Mouse (Mus musculus) kidney, adult 9 months (tissue): ENCODE data around the gene Krtap19-2.

Source experiments
- DNase-seq: peaks from one replicate; pipeline ENCODE4 v3.0.0; 2022

Gene Krtap19-2

DNA sequence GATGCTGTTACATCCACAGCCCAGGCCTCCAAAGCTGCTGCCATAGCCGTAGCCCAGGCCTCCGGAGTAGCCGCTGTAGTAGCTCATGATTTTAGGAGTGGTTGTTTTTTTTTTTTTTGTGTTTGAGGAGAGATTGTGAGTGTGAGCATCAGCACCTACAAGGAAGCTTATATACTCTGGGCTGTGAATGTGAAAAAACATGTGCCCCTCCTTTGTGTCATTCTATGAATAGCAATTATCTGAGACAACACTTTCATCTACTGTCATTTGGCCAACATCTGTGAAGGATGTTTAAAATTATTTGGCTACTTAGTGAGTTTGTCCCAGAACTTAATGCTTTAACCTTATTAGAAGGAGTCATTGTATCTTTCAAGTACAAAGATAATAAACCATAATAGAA is at the start of gene Krtap19-2:
Krtap19-2 (minus strand) TSS at position 101 of the 400 bp plus-strand sequence.
- no peak for DNase-seq

DNA sequence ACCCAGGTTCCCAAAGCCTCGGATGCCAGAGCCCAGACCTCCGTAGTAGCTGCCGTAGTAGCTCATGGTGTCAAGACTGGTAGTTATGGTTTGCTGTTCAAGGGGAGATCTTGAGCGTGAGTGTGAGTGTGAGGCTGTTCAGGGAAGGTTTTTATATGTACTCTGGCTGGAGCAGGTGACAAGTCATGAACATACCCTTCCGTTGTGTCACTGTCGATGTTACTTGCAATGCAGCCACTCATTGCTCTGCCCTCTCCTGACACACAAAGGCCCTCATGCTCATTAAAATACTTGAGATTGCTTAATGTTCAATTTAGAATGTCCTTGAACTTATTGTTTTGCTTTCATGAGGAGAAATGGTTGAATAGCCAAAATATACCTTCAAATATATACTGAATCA is 22.3 kb upstream of the Krtap19-2 start, which contains the start of gene Krtap19-5:
Krtap19-5 (minus strand) TSS at position 101 of the 400 bp plus-strand sequence.
- no peak for DNase-seq

DNA sequence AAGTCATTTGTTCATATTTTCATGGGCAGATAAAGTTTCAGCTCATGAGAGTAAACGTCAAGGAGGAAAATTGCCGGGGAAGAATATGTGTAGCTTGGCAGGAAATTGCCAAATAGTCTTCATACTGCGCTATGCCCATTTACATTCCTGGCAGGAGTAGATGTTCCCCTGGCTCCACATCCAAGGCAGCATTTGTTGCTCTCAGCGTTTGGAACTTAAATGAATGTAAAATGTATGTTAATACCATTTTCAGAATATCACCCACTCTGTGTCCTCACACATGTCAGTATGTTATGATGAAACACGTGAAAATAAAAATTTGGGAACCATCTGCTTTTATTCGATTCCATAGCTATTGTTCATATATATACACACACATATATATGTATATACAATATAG is 12.8 kb upstream of the Krtap19-2 start:
- DNase-seq: no peak

DNA sequence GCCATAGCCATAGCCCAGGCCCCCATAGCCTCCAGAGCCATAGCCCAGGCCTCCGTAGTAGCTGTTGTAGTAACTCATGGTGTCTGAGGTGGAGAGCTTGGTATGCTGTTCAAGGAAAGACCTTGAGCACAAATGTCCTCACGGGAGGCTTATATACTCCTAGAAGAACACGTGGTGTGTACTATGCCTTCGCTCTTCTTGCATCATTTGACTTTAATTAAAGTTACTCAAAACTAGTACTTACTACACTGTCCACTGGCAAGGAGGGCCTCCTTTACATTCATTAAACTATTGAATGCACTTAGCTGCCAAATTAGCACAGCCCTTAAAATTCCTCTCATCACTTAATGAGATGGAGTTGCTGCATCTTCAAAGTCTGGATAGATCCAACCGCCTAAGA is 10.9 kb upstream of the Krtap19-2 start, which contains the start of gene Krtap19-4:
Krtap19-4 (minus strand) TSS at position 101 of the 400 bp plus-strand sequence.
- DNase-seq: no peak

DNA sequence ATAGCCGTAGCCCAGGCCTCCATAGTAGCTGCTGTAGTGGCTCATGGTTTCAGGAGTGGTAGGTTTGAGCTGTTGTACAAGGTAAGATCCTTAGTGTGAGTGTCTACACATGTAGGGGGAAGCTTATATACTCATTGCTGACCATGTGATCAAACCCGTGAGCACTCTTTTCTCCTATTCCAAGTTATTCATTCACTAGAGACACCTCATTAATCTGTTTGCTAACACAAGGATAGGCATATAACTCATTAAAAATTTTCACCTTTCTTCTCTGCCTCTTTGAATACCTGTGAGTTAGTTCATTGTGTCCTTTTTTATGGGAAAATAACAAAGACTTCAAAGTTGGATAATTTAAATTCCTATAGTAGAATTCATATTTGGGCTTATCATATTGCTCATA is 3.9 kb upstream of the Krtap19-2 start, which contains the start of gene Krtap19-3:
Krtap19-3 (minus strand) TSS at position 101 of the 400 bp plus-strand sequence.
- DNase-seq: no peak

DNA sequence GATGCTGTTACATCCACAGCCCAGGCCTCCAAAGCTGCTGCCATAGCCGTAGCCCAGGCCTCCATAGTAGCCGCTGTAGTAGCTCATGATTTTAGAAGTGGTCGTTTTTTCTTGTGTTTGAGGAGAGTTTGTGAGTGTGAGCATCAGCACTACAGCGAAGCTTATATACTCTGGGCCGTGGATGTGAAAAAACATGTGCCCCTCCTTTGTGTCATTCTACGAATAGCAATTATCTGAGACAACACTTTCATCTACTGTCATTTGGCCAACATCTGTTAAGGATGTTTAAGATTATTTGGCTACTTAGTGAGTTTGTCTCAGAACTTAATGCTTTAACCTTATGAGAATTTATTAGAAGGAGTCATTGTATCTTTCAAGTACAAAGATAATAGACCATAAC is 4.8 kb downstream of the Krtap19-2 start, which contains the start of gene Krtap19-1:
Krtap19-1 (minus strand) TSS at position 101 of the 400 bp plus-strand sequence.
- no peak for DNase-seq

DNA sequence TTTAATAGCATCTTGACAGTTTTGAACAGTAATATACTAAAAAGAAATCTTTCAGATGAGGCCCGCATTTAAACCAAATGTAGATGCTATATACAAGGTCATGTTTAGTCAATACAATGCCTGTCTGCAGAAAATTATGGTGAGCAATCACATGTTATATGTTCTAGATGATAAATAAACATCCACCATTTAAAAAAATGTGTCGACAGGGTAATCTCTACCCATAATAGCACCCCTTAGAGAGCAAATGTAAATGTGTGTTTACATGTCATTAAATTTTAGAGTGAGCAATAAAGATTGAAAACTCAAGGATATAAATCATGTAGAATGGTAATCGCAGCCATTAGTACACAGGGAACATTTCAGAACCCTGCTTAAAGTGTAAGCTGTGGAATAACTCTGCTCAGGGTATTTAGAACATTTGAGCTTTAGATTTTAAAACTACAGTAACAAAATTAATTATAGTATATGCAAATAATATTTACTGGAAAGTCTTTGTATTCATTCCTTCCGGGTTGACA is 9.1 kb downstream of the Krtap19-2 start:
- DNase-seq: no peak

DNA sequence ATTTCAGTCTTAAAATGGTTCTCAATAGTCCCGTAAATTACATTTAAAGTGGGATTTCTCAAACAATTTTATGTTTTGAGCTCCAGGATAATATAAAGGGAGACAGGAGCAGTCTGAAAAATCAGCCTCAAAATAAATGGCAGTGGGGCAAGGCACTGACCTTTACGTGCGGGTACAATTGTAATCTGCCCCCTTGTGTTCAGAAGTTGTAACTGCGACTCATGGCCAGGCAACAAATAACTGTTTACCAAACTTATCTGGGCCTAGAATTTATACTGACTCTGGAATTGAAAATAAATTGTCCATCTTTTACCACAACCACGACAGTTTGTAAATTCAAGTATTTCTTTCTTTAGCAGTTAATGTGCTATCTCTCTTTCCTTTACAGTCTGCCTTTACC is 22.6 kb downstream of the Krtap19-2 start:
- peak; percentile 32 for DNase-seq

DNA sequence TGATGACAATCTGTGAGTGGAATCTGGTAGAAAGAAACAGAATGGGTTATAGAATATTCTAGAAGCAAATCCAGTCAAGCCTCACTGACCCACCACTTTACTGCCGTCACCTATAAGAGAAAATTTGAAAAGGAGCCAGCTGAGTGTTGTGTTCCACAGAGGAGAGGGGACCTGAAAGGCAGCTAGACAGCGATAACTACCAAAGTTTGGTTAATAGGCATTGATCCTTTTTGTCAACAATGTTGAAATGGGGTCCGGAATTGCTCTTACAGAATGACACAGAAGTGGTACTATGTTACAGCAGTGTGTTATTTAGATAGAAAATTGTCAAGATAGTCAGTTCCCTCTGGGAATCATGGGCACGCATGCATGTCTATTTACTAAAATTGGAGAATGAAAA is 25.5 kb downstream of the Krtap19-2 start:
- no peak for DNase-seq

DNA sequence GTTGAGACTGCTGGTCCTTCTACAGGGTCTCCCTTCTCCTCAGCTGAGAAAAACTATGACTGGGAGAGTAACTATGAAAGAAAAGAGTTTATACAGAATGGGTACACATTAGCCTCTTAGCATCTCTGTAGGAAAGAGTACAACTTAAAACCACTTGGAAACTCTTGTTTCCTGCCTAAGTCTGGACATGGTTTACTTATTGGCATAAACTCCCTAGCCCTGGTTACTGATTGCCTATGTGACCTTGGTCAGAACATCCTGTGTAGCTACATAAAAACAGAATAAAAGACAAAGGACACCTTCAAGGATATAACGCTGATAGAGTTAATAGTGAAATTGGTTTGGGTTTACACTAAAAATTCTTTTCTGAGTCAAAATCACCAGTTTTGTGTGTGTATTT is 26.7 kb downstream of the Krtap19-2 start:
- peak; percentile 75 for DNase-seq

DNA sequence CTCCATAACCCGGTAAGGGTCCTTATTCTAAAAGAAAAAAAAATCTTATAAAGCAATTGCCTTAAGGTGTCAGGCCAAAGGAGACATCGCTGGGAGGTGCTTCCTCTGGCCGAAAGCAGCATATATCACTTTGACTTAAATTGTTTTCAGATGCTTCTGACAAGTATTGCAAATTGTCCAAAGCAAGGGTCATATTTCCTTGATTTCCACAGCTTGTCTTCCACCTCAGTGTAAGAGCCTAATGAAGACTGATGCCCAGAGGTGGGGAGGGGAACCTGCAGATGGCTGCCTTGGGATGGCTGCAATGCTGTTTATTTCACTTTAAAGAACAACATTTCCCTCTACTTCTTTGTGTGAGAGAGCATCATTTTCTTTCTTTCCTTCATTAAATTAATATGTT is 47.1 kb downstream of the Krtap19-2 start:
- DNase-seq: no peak

DNA sequence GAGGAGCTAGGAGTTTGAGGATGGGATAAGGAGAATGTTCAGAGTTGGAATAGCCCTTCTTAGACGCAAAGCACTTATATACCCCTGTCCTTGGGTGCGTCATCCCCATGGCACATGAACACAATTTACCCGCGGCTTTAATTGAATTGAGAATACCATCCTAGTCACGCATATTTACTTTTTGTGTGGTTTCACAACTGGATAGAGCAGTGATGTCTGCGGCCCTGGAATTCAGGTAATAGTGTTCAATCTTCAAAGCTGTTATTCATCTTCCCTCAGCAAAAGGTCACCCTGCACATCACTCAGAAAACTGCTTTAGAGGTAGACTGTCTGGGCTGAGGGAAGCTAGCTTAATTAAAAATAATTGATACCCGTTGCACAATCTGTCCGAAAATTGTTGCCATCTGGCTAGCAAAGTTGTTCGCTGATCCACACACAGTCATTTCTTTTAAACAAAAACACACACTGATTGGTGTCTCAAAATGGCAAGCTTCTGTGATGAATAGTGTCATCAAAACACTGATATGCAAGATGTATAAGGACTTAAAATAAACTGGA is 47.9 kb downstream of the Krtap19-2 start, which contains the start of gene Krtap14:
Krtap14 (minus strand) TSS at position 51 of the 558 bp plus-strand sequence.
- no peak for DNase-seq

DNA sequence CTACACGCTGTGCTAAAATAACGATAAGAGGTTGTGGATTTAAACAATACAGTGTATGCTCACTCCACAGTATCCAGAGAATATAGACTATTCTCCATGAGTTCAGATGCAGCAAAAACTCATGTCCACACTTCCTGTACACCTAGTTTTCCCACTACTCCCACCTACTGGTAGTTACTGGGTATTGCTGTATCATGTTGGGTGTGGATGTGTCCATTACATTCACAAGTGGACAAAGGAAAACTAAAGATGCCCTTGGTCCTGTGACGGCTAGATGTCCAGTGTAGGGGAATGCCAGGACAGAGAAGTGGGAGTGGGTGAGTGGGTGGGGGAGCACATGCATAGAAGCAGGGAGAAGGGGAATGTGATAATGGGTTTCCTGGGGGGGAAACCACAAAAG is 50.3 kb downstream of the Krtap19-2 start:
- DNase-seq: peak; percentile 50
